Mouse (Mus musculus): ENCODE results near the gene Synj2. TPM values are rescaled to one million over a fixed set of nuclear protein-coding genes. Genes with fewer than 3 reads are reported as not detected.

Gene Synj2
- total and polyA plus RNA-seq, 3 experiments = 1.2 to 2.5 TPM; not detected in 1

GRCm38 (mm10) chr17:5980860-5981259, 39.8 kb downstream of the Synj2 start:
- Histone ChIP-seq H3K4me3 (ENCODE audit: control insufficient read depth in 1 of 2, insufficient read depth in 1 of 2, low read depth in 2 of 2, low read length in 2 of 2) (no peak overlapping the region), H3K36me3 (ENCODE audit: control insufficient read depth in 1 of 2, insufficient read depth in 2 of 2, low read length in 2 of 2) (no peaks in the 10 kb centered on the region), H3K27ac (ENCODE audit: control insufficient read depth, low read depth, low read length) (no peak overlapping the region), H3K27me3 (ENCODE audit: control insufficient read depth in 1 of 2, insufficient read depth in 2 of 2, low read length in 2 of 2) (no peaks in the 10 kb centered on the region), H3K9me3 (replicated peaks; ENCODE audit: insufficient read depth, low read length) (no peaks in the 10 kb centered on the region), H3K9ac (ENCODE audit: control insufficient read depth, low read depth, low read length, poor library complexity, severe bottlenecking) (no peak overlapping the region), H3K4me1 (ENCODE audit: control insufficient read depth in 1 of 2, insufficient read depth in 2 of 2, low read length in 2 of 2) (peaks cover 0 to 9% of the 10 kb centered on the region in 2 experiments; a peak in 1 of 4 replicates), H3K79me2 (ENCODE audit: control insufficient read depth, insufficient read depth, low read length, poor library complexity) (no peaks in the 10 kb centered on the region)
- no peak for TF ChIP-seq HCFC1 (IDR thresholded peaks at IDR 0.05; ENCODE audit: low read depth, low read length)
- peak; percentile 34 for TF ChIP-seq SMC3 (IDR thresholded peaks at IDR 0.05; ENCODE audit: low read depth, low read length)
- TF ChIP-seq POLR2AphosphoS5 (IDR thresholded peaks at IDR 0.05; ENCODE audit: borderline replicate concordance, low read depth, low read length) = no peak
- TF ChIP-seq ZC3H11A (IDR thresholded peaks at IDR 0.05; ENCODE audit: low read depth, low read length) = peak; percentile 22; the same call in 1 of the 2 replicates
- peak; percentile 30 for TF ChIP-seq RAD21 (IDR thresholded peaks at IDR 0.05; ENCODE audit: low read depth, low read length)
- no peak for TF ChIP-seq UBTF (IDR thresholded peaks at IDR 0.05; ENCODE audit: borderline replicate concordance, insufficient read depth, low read depth, low read length)
- peak; percentile 17 to 62 (median 48); a peak in 5 of 6 replicates for TF ChIP-seq CTCF (IDR thresholded peaks at IDR 0.05 in 2 of 3, conservative IDR thresholded peaks at IDR 0.05 in 1 of 3; ENCODE audit: control insufficient read depth in 1 of 3, insufficient read depth in 1 of 3, low read depth in 2 of 3, low read length in 3 of 3, poor library complexity in 1 of 3, severe bottlenecking in 1 of 3)
- peak; percentile 27 for DNase-seq (ENCODE audit: low read depth, low spot score)

- no peaks in the 10 kb centered on the region for H3K36me3 ChIP-seq (ENCODE audit: control insufficient read depth in 1 of 2, insufficient read depth in 2 of 2, low read length in 2 of 2)
- no peaks in the 10 kb centered on the region for H3K27me3 ChIP-seq (ENCODE audit: control insufficient read depth in 1 of 2, insufficient read depth in 2 of 2, low read length in 2 of 2)
- no peak overlapping the region for H3K27ac ChIP-seq (ENCODE audit: control insufficient read depth, low read depth, low read length)
- H3K9ac ChIP-seq (ENCODE audit: control insufficient read depth, low read depth, low read length, poor library complexity, severe bottlenecking) = no peak overlapping the region
- H3K4me3 ChIP-seq (ENCODE audit: control insufficient read depth in 1 of 2, insufficient read depth in 1 of 2, low read depth in 2 of 2, low read length in 2 of 2) = no peak overlapping the region
- TF ChIP-seq ZKSCAN1 (IDR thresholded peaks at IDR 0.05; ENCODE audit: low read depth, low read length) = no peak
- no peak for TF ChIP-seq USF2 (IDR thresholded peaks at IDR 0.05; ENCODE audit: borderline replicate concordance in 1 of 2, insufficient read depth in 1 of 2, low read depth in 1 of 2, low read length in 2 of 2)
- no peak for TF ChIP-seq POLR2A (IDR thresholded peaks at IDR 0.05; ENCODE audit: control insufficient read depth in 1 of 2, insufficient read depth in 1 of 2, low read depth in 1 of 2, low read length in 2 of 2, poor library complexity in 1 of 2)
- TF ChIP-seq ELF1 (IDR thresholded peaks at IDR 0.05; ENCODE audit: low read depth, low read length) = no peak
- no peak for TF ChIP-seq KAT2A (conservative IDR thresholded peaks at IDR 0.05; ENCODE audit: low read depth, low read length)
- peaks cover 0 to 4% of the 10 kb centered on the region in 2 experiments; a peak in 1 of 4 replicates for H3K4me1 ChIP-seq (ENCODE audit: control insufficient read depth in 1 of 2, insufficient read depth in 2 of 2, low read length in 2 of 2)
- DNase-seq (ENCODE audit: low read depth, low spot score) = no peak
- H3K79me2 ChIP-seq (ENCODE audit: control insufficient read depth, insufficient read depth, low read length, poor library complexity) = no peaks in the 10 kb centered on the region
- H3K9me3 ChIP-seq (replicated peaks; ENCODE audit: insufficient read depth, low read length) = no peaks in the 10 kb centered on the region
Observed at GRCm38 (mm10) chr17:5983150-5983549, 42.1 kb downstream of the Synj2 start.

GRCm38 (mm10) chr17:5983901-5984300, 42.8 kb downstream of the Synj2 start:
- no peak for DNase-seq (ENCODE audit: low read depth, low spot score)
- no peaks in the 10 kb centered on the region for H3K36me3 ChIP-seq (ENCODE audit: control insufficient read depth in 1 of 2, insufficient read depth in 2 of 2, low read length in 2 of 2)
- no peaks in the 10 kb centered on the region for H3K9me3 ChIP-seq (replicated peaks; ENCODE audit: insufficient read depth, low read length)
- H3K79me2 ChIP-seq (ENCODE audit: control insufficient read depth, insufficient read depth, low read length, poor library complexity) = no peaks in the 10 kb centered on the region
- H3K27ac ChIP-seq (ENCODE audit: control insufficient read depth, low read depth, low read length) = no peak overlapping the region
- peaks cover 0 to 4% of the 10 kb centered on the region in 2 experiments; a peak in 1 of 4 replicates for H3K4me1 ChIP-seq (ENCODE audit: control insufficient read depth in 1 of 2, insufficient read depth in 2 of 2, low read length in 2 of 2)
- TF ChIP-seq MYC (IDR thresholded peaks at IDR 0.05; ENCODE audit: low read depth, low read length) (no peak), TAL1 (IDR thresholded peaks at IDR 0.05; ENCODE audit: low read length) (no peak), CHD2 (IDR thresholded peaks at IDR 0.05; ENCODE audit: low read length) (no peak), ETS1 (IDR thresholded peaks at IDR 0.05; ENCODE audit: low read depth, low read length) (no peak)
- H3K9ac ChIP-seq (ENCODE audit: control insufficient read depth, low read depth, low read length, poor library complexity, severe bottlenecking) = no peak overlapping the region
- H3K4me3 ChIP-seq (ENCODE audit: control insufficient read depth in 1 of 2, insufficient read depth in 1 of 2, low read depth in 2 of 2, low read length in 2 of 2) = no peak overlapping the region
- H3K27me3 ChIP-seq (ENCODE audit: control insufficient read depth in 1 of 2, insufficient read depth in 2 of 2, low read length in 2 of 2) = no peaks in the 10 kb centered on the region
